Mouse (Mus musculus) layer of hippocampus, adult 18-20 months (tissue): ENCODE measurements around the gene Tmem35b. TPM values are rescaled to one million over a fixed set of nuclear protein-coding genes. Genes with fewer than 3 reads are reported as not detected.
A peak's percentile ranks its signal among the peaks of the same experiment; 100 is the strongest.

ENCODE experiments used
- DNase-seq, 2 experiments: peaks; one replicate each; pipeline ENCODE4 v3.0.0; 2022; ENCODE audit warnings: low spot score in 2 of 2
- total RNA-seq, 2 experiments: library from RNA; stranded (reverse); gene quantifications; 2 replicates each; pipeline ENCODE4 v1.2.3; 2021

Tmem35b gene
- total RNA-seq, 2 experiments from 2014 or later = 4.3 to 4.6 TPM

DNA sequence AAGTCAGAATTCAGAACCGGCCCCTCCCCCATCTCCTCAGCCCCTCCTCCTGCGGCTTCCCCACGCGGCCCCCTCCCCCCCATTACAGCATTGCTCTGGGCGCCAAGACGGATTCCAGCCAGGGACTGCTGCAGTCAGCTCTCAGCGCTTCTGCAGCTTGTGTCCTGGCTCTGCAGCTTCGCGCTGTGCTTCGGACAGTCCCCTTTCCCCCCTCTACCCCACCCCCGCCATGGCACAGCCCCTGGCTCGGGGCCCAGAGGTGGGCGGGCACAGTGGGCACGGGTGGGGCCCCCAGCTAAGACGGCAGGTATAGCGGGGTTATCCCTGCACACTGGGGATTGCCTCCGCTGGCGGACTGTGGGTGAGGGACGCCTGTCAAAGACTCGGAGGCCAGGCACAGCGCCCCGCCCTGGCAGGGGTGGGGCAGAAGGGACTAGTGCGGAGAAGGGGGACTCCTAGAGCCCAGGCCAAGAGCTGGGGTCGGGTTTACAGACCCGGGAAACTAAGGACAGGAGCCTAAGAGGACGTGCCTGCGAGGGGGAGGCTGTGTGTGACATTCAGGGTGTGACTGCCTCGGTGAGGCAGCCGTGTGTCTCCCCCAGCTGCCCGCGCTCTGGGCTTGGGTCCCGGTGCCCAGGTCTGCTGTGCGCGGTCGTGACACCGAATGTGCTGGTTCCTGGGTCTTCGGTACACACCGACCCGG is 44.9 kb downstream of the Tmem35b start:
- DNase-seq = peak; percentile 56 to 70

DNA sequence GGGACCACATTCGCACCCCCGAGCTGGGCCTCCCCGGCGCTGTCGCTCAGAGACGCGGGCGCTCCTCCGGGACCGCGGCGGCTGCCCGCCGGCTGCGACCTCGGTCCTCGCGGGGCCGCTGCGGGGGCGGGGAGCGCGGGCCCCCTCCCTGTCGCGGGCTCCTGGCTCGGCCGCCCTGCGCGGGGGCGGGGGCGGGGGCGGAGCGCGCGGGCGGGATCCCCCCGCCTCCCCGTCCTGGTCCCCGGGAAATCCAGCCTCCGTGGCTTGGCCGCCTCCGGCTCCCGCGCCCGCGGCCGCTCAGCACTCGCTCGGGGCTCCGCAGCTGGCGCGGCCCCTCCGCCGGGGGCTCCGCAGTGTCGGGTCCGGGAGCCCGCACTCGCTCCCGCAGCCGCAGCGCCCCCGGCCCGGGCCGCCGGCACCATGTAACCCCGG is 45.4 kb downstream of the Tmem35b start, which contains the start of gene Dlgap3:
TSS of gene Dlgap3 (plus strand) at position 291 of the 432 bp plus-strand sequence.
- no peak for DNase-seq

DNA sequence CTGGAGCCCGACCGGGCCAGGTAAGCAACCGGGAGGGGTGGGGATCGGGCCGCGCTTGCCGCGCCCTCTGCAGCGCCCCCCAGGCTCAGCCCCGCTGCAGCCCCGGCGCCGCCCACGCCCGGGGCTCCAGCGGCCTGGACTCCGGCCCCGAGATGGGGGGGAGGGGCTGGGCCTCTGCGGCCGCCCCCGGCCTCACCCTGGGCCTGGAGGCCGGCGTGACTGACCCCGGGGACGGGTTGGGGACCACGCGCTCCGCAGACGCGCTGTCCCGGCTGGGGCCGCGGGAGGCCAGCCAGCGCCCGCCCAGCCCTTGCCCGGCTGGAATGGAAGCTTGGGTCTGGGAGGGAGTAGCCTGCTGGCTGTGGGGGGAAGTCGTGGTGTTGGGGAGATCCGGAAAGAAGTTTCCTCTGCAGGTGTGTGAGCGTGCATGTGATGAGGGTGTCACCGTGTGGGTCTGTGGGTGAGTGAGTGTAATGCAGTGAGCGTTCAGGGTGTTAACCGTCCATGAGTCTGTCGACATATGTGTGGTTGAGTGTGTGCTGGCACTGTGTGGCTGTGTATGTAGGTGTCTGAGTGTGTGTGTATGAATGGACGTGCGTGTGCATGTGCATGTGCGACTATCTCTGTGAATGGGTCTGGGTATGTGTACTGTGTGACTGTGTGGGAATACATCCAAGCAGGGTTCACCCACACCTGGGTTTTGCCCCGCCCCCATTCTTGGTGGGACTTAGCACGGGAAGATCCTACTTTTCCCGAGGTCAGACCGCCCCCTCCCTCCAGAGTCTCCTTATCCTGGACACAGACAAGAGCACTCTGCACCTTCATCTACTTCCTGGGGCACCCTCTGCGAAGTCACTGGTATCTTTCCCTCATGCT is 46.1 kb downstream of the Tmem35b start:
- peak in 1 of 2 experiments; percentile 51 for DNase-seq

DNA sequence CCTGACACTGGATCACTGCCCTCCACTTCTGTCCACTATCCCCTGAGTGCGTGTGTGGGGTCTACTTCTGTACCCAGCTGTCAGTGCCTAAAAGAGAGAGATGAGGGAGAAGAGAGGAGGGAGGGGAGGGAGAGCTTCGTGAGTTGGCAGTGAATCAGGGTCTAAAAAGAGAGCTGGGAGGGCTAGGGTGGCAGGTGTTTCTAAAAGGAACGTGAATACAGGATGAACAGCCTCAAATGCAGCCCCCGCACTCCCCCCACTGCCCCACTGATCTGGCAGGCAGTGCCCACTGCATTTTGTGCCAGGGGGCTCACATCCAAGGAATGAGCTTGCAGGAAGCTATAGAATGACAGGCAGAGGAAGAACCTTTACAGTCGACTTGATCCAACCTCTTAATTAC is 47.4 kb downstream of the Tmem35b start:
- peak in 1 of 2 experiments; percentile 62 for DNase-seq

DNA sequence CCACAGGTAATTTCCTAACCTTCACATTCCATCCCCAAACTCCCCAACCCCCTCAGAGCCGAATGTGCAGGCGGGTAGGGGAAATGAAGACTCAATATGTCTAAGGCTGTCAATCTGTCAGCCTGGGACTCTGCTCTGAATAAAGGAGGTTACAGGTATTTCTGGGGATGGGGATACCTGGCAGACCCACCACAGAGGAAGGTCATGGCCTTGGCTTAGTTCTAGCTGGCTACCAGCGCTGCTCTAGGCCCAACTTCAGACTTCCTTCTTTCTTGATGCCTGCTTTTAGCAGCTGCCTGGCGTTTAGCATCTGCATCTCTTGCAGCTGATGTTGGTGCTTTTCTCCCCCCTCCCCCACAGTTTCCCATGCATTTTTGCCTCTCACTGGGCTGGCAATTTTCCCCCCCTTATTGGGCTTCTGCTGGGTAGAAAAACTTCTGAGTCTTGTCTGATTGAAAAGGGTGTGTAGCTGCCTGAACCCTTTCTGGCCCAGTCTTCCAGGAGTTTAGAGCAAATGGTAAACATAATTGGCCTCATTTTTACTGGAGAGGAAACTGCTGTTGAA is 47.9 kb downstream of the Tmem35b start:
- DNase-seq = no peak

DNA sequence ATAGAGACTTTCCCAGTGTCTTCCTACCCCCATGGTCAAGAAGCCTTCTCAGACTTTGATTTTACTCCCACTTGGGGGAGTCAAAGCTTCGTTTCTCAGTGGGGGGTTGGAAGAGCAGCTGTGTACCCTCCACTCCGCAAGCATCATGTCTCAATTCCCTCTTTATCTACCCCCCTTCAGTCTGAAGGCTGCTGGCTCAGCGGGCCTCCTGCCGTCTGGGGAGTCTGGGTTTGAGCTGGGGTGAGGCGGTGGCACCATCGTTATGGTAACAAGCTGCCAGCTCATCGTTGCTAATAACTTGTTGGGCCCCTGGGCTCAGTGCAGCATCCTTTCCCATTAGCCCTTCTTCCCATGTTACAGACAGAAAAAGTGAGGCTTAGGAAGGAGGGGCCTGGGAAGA is 48.6 kb downstream of the Tmem35b start:
- DNase-seq = peak in 1 of 2 experiments; percentile 51

DNA sequence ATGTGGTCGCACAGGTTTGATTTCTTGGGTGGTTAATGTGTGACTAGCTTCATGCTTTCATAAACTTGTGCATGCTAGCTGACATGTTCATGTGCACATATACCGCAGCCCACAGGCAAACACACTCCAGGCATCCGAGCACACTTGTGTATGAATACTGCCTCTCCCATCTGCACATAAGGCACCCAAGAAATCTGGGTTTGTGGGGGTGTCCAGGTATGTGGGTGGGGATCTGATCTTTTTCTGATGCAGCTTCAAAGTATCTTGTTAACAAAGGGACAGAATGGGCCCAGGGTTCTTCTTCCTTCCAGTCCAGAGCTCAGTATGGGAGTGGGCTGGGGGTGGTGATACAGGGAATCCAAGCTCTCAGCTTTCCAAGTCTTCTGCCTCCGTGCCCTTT is 49.1 kb downstream of the Tmem35b start:
- peak in 1 of 2 experiments; percentile 56 for DNase-seq

DNA sequence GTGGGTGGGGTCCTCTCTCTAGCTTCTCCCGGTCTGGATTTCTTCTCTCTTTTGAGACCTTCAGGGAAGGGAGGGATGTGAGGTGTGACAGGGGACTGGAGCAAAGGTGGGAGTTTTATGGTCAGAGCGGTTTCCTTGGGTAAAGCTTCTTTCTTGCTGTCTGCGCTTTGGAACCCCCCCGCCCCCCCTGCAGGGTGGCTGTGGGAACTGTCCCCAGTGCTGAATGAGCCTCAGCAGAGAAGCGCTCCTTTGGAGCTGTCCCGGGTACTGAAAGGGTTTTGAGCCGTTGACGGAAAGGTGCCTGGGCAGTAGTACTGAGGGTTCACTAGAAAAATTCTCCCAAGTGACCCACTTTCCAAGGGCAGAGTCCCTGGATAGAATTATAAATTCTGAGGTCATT is 50.0 kb downstream of the Tmem35b start:
- no peak for DNase-seq

DNA sequence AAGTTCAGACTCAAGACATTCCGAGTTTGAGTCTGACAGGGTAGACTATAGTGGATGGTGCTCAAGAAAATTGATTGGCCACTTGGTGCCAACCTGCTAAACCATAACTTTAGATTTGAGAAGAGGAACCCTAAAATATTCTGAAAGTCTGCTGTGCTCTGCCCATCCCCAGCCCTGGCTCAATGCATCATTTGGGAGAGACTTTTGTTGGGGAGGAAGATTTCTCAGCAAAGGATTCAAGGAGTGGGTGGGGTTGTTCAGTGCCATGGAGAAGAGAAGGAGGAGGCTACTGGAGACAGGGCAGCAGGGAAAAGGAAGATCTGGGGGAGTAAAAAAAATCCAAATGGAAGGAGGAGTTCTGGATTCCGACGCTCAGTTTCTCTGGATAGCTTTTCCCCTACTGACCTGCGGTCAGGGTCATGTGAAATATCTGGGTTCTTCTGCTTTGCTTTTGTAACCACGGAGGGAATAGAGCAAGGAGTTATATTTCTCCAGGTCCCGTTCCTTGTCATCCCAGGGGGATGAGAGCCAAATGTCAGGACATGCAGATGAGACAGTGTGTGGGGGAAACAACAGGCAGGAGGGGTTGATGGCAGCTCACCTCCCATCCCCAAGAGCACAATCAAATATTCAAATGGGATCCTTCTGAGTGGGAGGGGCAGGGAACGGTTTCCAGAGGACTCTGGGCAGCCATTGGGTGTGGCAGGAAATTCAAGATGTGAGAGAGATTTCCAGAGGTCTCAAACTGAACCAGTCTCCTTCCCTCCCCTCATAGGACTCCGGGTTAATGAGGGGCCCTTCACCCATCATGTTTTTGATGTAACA is 50.8 kb downstream of the Tmem35b start:
- DNase-seq = peak in 1 of 2 experiments; percentile 55

DNA sequence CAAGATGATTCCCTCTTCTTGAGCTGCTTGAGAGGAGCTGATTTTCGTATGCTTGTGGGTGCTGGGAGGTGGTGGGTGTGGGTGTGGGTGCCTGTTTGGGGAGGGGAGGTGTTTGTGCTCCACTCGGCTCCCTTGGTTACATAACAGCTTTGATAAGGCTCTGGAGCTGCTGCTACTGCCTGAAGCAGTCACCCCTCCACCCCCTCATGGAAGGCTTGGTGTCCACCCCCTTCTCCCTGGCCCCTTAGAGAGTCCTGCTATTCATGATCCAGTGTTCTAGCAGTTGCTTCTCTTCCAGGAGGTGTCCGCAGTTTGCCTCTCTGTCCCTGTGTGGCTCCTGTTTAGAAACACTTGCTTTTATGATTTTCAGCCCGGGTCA is 51.4 kb downstream of the Tmem35b start:
- peak; percentile 63 to 82 for DNase-seq

DNA sequence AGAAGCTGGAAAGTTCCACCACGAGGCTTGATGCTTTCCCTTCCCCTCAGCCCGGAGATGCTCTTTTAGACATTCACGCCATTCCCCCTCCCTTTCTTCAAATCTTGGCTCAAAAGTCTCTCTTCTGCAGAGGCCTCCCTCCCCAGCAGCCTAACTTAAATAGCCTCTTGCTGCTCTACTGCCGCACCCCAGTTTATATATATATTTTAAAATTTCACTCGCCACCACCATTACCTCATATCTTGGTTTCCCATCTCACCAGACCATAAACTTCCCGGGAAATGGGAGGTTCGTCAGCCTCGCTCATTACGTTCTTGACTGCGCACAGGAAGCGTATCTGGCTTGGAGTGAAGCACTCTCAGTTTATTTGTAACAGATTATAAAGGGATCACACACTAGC is 54.5 kb downstream of the Tmem35b start:
- no peak for DNase-seq

DNA sequence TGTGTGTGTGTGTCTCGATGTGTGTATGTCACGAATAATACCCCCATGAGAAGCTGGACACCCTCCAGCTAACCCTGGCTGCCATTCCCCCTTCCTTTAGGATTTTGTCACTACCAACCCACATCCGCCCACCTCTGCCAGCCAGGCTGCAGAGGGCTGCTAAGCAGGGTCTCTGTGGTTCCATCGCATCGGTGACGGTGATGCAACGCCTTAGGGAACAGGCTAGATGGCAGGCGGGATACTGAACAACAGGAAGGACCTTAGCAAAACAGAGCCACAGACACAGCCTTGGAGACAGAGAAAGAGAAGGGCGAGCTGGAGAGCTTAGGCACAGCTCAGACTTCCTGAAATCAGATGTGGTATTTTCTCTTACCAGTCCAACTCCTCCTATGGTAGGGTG is 55.2 kb downstream of the Tmem35b start:
- DNase-seq = peak; percentile 53 to 72

Other genes starting within 250 kb of the Tmem35b start
- gene Zmym4, start 155.6 kb upstream of the Tmem35b start, total RNA-seq = 10 to 100 TPM; 48.2 to 48.5 TPM
- 100 to 1,000 TPM; 271 to 272 TPM for gene Sfpq, start 102.4 kb upstream of the Tmem35b start, total RNA-seq
- gene Zmym1, start 62.5 kb upstream of the Tmem35b start, total RNA-seq = 10 to 100 TPM; 14.4 to 16.0 TPM
- 10 to 100 TPM; 35.7 to 37.7 TPM for gene Zmym6, start 46.3 kb upstream of the Tmem35b start, total RNA-seq
- 100 to 1,000 TPM; 285 to 286 TPM for gene Dlgap3, start 45.5 kb downstream of the Tmem35b start, total RNA-seq
- 10 to 100 TPM; 49.3 to 51.7 TPM for gene Smim12, start 120.1 kb downstream of the Tmem35b start, total RNA-seq
- 1 to 10 TPM; 1.5 to 1.7 TPM for gene Gja4, start 190.3 kb downstream of the Tmem35b start, total RNA-seq
- under 1 TPM; 0.18 to 0.25 TPM for gene Gjb3, start 207.2 kb downstream of the Tmem35b start, total RNA-seq
- not detected for gene Gjb4, start 230.4 kb downstream of the Tmem35b start, total RNA-seq
- gene Gjb5, start 234.5 kb downstream of the Tmem35b start, total RNA-seq = not detected